ENCODE assay signal across 17 mouse cellular contexts in genomic region chr8:112308354-112308753, GRCm38 (mm10).
"Had no signal": no experiment of that assay in that cellular context is flagged by ENCODE, and none has a peak within 500 bp of the region (broad histone marks: within the 10 kb centered on the region; RNA-seq: fewer than 3 reads in every experiment).

No protein-coding gene starts in this region.

- H3K9ac ChIP-seq: limb, embryonic 13.5 days; liver, embryonic 12.5 days; liver, embryonic 15.5 days; lung, embryonic 15.5 days had no signal

- DNase-seq: kidney, postnatal 25 days; layer of hippocampus, adult 9-11 months; liver; lung, adult 18-20 months; lung, postnatal 10 days; lung, postnatal 36 days; thymus, adult 18-20 months; thymus, postnatal 36 days had no signal

- H3K9me3 ChIP-seq: limb, embryonic 10.5 days; limb, embryonic 13.5 days; liver, embryonic 12.5 days; liver, embryonic 15.5 days; lung, embryonic 15.5 days had no signal

- H3K4me1 ChIP-seq: limb, embryonic 10.5 days; limb, embryonic 13.5 days; liver, embryonic 12.5 days; liver, embryonic 15.5 days; lung, embryonic 15.5 days; megakaryocyte, embryonic 14.5 days had no signal

- H3K27ac ChIP-seq: kidney, postnatal 0 days; layer of hippocampus, adult 2 months; limb, embryonic 10.5 days; limb, embryonic 13.5 days; liver, embryonic 12.5 days; liver, embryonic 15.5 days; lung, embryonic 15.5 days had no signal

- ATAC-seq: liver, embryonic 12.5 days had no signal

- H3K36me3 ChIP-seq: limb, embryonic 10.5 days; limb, embryonic 13.5 days; liver, embryonic 12.5 days; liver, embryonic 15.5 days; lung, embryonic 15.5 days had no signal

- H3K4me2 ChIP-seq: limb, embryonic 13.5 days; liver, embryonic 12.5 days; liver, embryonic 15.5 days; lung, embryonic 15.5 days; midbrain, embryonic 11.5 days had no signal

- H3K4me3 ChIP-seq: layer of hippocampus, adult 2 months; limb, embryonic 10.5 days; limb, embryonic 13.5 days; liver, embryonic 12.5 days; liver, embryonic 15.5 days; lung, embryonic 15.5 days; megakaryocyte, embryonic 14.5 days had no signal

- H3K27me3 ChIP-seq: limb, embryonic 13.5 days; liver, embryonic 12.5 days; liver, embryonic 15.5 days; lung, embryonic 15.5 days; megakaryocyte, embryonic 14.5 days had no signal
